Mouse (Mus musculus) embryonic facial prominence, embryonic 10.5 days (tissue): Measurements from ENCODE around the gene Aff4. TPM values are rescaled to one million over a fixed set of nuclear protein-coding genes. Genes with fewer than 3 reads are reported as not detected.

Experiments
- DNase-seq: peaks from one replicate; pipeline ENCODE4 v3.0.0-alpha.2; 2017; ENCODE audit warnings: low spot score
- H3K27ac ChIP-seq: fragments of 300-500 bp; sonication (generic); replicated peaks from 2 replicates; pipeline ENCODE4 v1.5.1; 2016; ENCODE audit warnings: mild to moderate bottlenecking
- H3K27me3 ChIP-seq: fragments of 300-500 bp; sonication (generic); replicated peaks from 2 replicates; pipeline ENCODE4 v1.6.1; 2016; ENCODE audit warnings: low read depth, mild to moderate bottlenecking; ENCODE audit not compliant: poor library complexity, severe bottlenecking
- H3K36me3 ChIP-seq: fragments of 300-500 bp; sonication (generic); replicated peaks from 2 replicates; pipeline ENCODE4 v1.6.1; 2016; ENCODE audit warnings: mild to moderate bottlenecking, moderate library complexity
- H3K4me1 ChIP-seq: fragments of 300-500 bp; sonication (generic); 2 replicates; pipeline ENCODE4 v1.6.1; 2016
- H3K4me3 ChIP-seq: fragments of 300-500 bp; sonication (generic); 2 replicates; pipeline ENCODE4 v1.5.1; 2016; ENCODE audit warnings: mild to moderate bottlenecking, moderate library complexity
- H3K9me3 ChIP-seq: fragments of 300-500 bp; sonication (generic); 2 replicates; pipeline ENCODE4 v1.6.1; 2016; ENCODE audit warnings: mild to moderate bottlenecking
- WGBS: fragments of 180-500 bp; shearing (Covaris S2); methylation state at CpG from one replicate; pipeline ENCODE4 v1.1.7; 2016; 5-methylcytosine and 5-hydroxymethylcytosine counted together
- polyA plus RNA-seq: library from polyadenylated mRNA; unstranded; fragments of >200 nt; fragmentation: Nextera tagmentation; extraction: Ambion mirVana; gene quantifications from 2 replicates; pipeline ENCODE4 v1.2.1, GENCODE M21; 2016

Gene Aff4
- polyA plus RNA-seq, 1 experiment from 2014 or later: 42.7 TPM

GRCm38 (mm10) chr11:53435504-53435903 lies 84.9 kb downstream of the Aff4 start:
- 85% methylated on average over 8 of the region's 8 CpGs for WGBS
- H3K27me3 ChIP-seq: 0 out of 2 replicates have a peak, but pooled peaks cover 4% of the 10 kb centered on the region
- H3K4me3 ChIP-seq: no peak overlapping the region
- no peak for DNase-seq
- H3K27ac ChIP-seq: no peak overlapping the region
- H3K9me3 ChIP-seq: no peaks in the 10 kb centered on the region
- H3K36me3 ChIP-seq: no peaks in the 10 kb centered on the region
- H3K4me1 ChIP-seq: peaks cover 6% of the 10 kb centered on the region

- 0 out of 2 replicates have a peak, but pooled peaks cover 4% of the 10 kb centered on the region for H3K27me3 ChIP-seq
- no peak for DNase-seq
- no peaks in the 10 kb centered on the region for H3K9me3 ChIP-seq
- 91% methylated on average over 6 of the region's 6 CpGs for WGBS
- no peak overlapping the region for H3K4me3 ChIP-seq
- peaks cover 4% of the 10 kb centered on the region for H3K4me1 ChIP-seq
- H3K27ac ChIP-seq: no peak overlapping the region
- no peaks in the 10 kb centered on the region for H3K36me3 ChIP-seq
Observed at GRCm38 (mm10) chr11:53436338-53436737, 85.7 kb downstream of the Aff4 start.

- Histone ChIP-seq H3K36me3 (no peaks in the 10 kb centered on the region), H3K4me1 (peaks cover 5% of the 10 kb centered on the region), H3K4me3 (no peak overlapping the region), H3K27me3 (no peaks in the 10 kb centered on the region), H3K27ac (peak overlapping the region; percentile 57; the same call in 1 of the 2 replicates), H3K9me3 (no peaks in the 10 kb centered on the region)
- WGBS: 46% methylated on average over 12 of the region's 12 CpGs
- no peak for DNase-seq
Observed at GRCm38 (mm10) chr11:53441921-53442320, 91.3 kb downstream of the Aff4 start.

- no peak for DNase-seq
- Histone ChIP-seq H3K4me3 (no peak overlapping the region), H3K4me1 (peaks cover 5% of the 10 kb centered on the region), H3K27ac (no peak overlapping the region), H3K9me3 (no peaks in the 10 kb centered on the region), H3K27me3 (no peaks in the 10 kb centered on the region), H3K36me3 (no peaks in the 10 kb centered on the region)
- 48% methylated on average over 6 of the region's 6 CpGs for WGBS
Observed at GRCm38 (mm10) chr11:53443861-53444260, 93.2 kb downstream of the Aff4 start.

- DNase-seq: no peak
- Histone ChIP-seq H3K4me1 (peaks cover 5% of the 10 kb centered on the region), H3K9me3 (no peaks in the 10 kb centered on the region), H3K4me3 (no peak overlapping the region), H3K27ac (no peak overlapping the region), H3K27me3 (0 out of 2 replicates have a peak, but pooled peaks cover 6% of the 10 kb centered on the region), H3K36me3 (no peaks in the 10 kb centered on the region)
- WGBS: 66% methylated on average over 13 of the region's 13 CpGs
Observed at GRCm38 (mm10) chr11:53445562-53445961, 94.9 kb downstream of the Aff4 start.

GRCm38 (mm10) chr11:53446183-53446582 lies 95.5 kb downstream of the Aff4 start:
- H3K4me1 ChIP-seq: peaks cover 5% of the 10 kb centered on the region
- no peaks in the 10 kb centered on the region for H3K9me3 ChIP-seq
- H3K27ac ChIP-seq: no peak overlapping the region
- no peak overlapping the region for H3K4me3 ChIP-seq
- no peak for DNase-seq
- 86% methylated on average over 13 of the region's 13 CpGs for WGBS
- H3K27me3 ChIP-seq: 0 out of 2 replicates have a peak, but pooled peaks cover 12% of the 10 kb centered on the region
- H3K36me3 ChIP-seq: no peaks in the 10 kb centered on the region

- Histone ChIP-seq H3K27ac (no peak overlapping the region), H3K9me3 (no peaks in the 10 kb centered on the region), H3K4me1 (no peaks in the 10 kb centered on the region), H3K27me3 (0 out of 2 replicates have a peak, but pooled peaks cover 13% of the 10 kb centered on the region), H3K36me3 (no peaks in the 10 kb centered on the region), H3K4me3 (no peak overlapping the region)
- DNase-seq: no peak
- WGBS: 89% methylated on average over 8 of the region's 8 CpGs
Observed at GRCm38 (mm10) chr11:53447996-53448395, 97.4 kb downstream of the Aff4 start.

- H3K4me1 ChIP-seq: no peaks in the 10 kb centered on the region
- DNase-seq: no peak
- no peaks in the 10 kb centered on the region for H3K36me3 ChIP-seq
- H3K4me3 ChIP-seq: no peak overlapping the region
- 90% methylated on average over 1 of the region's 1 CpGs for WGBS
- 0 out of 2 replicates have a peak, but pooled peaks cover 13% of the 10 kb centered on the region for H3K27me3 ChIP-seq
- H3K27ac ChIP-seq: no peak overlapping the region
- no peaks in the 10 kb centered on the region for H3K9me3 ChIP-seq
Observed at GRCm38 (mm10) chr11:53448529-53448928, 97.9 kb downstream of the Aff4 start.

GRCm38 (mm10) chr11:53450070-53450705 lies 99.6 kb downstream of the Aff4 start:
- WGBS: 69% methylated on average over 15 of the region's 15 CpGs
- no peak overlapping the region for H3K27ac ChIP-seq
- no peaks in the 10 kb centered on the region for H3K9me3 ChIP-seq
- H3K36me3 ChIP-seq: no peaks in the 10 kb centered on the region
- H3K4me3 ChIP-seq: no peak overlapping the region
- no peaks in the 10 kb centered on the region for H3K4me1 ChIP-seq
- no peak for DNase-seq
- H3K27me3 ChIP-seq: peaks cover 21% of the 10 kb centered on the region

- DNase-seq: no peak
- H3K27ac ChIP-seq: no peak overlapping the region
- peaks cover under 1% of the 10 kb centered on the region for H3K4me1 ChIP-seq
- WGBS: 76% methylated on average over 2 of the region's 2 CpGs
- H3K9me3 ChIP-seq: no peaks in the 10 kb centered on the region
- no peaks in the 10 kb centered on the region for H3K36me3 ChIP-seq
- no peak overlapping the region for H3K4me3 ChIP-seq
- peaks cover 31% of the 10 kb centered on the region for H3K27me3 ChIP-seq
Observed at GRCm38 (mm10) chr11:53451361-53451760, 100.7 kb downstream of the Aff4 start.

GRCm38 (mm10) chr11:53452396-53452795 lies 101.8 kb downstream of the Aff4 start:
- no peaks in the 10 kb centered on the region for H3K36me3 ChIP-seq

GRCm38 (mm10) chr11:53453031-53453430 lies 102.4 kb downstream of the Aff4 start:
- WGBS: 87% methylated on average over 5 of the region's 5 CpGs
- H3K9me3 ChIP-seq: no peaks in the 10 kb centered on the region
- no peak overlapping the region for H3K4me3 ChIP-seq
- DNase-seq: no peak
- peaks cover 48% of the 10 kb centered on the region for H3K27me3 ChIP-seq
- H3K27ac ChIP-seq: no peak overlapping the region
- H3K36me3 ChIP-seq: no peaks in the 10 kb centered on the region
- H3K4me1 ChIP-seq: peaks cover 15% of the 10 kb centered on the region

More at GRCm38 (mm10) chr11:53452396-53452795, 101.8 kb downstream of the Aff4 start:
- Histone ChIP-seq H3K4me3 (no peak overlapping the region), H3K27ac (no peak overlapping the region), H3K4me1 (peaks cover 11% of the 10 kb centered on the region), H3K27me3 (peaks cover 41% of the 10 kb centered on the region), H3K9me3 (no peaks in the 10 kb centered on the region)
- 94% methylated on average over 9 of the region's 9 CpGs for WGBS
- DNase-seq: no peak
